ENCODE assay signal across 25 mouse cellular contexts in the genomic region with DNA sequence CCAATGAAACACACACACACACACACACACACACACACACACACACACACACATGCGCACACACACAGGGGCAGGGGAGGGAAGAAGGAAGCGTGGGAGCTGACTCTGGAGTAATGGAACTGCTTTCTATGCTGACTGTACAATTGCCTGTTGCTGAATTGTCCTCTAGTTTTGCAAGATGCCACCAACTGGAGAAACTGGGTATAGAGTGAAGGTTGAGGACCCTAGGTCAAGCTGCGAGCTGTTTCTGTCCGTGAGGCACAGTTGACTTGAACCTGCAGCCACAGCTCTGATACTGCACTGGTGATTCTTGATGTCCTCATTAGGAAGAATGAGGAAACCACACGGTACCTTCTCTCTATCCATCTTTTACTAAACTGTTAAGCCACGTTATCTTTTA. TPM values are rescaled to one million over a fixed set of nuclear protein-coding genes. Genes with fewer than 3 reads are reported as not detected.
DNase-seq lines count a peak whose midpoint lies in the region; ATAC-seq and TF ChIP-seq lines count a peak whose summit lies in the region.
"Had no signal": no experiment of that assay in that cellular context is flagged by ENCODE, and none has a peak within 500 bp of the region (broad histone marks: within the 10 kb centered on the region; RNA-seq: fewer than 3 reads in every experiment).

No protein-coding gene starts in this region.

- WGBS in kidney, postnatal 0 days = 55% methylated on average over 6 of the region's 6 CpGs
- WGBS in kidney, adult 2 months = 59% methylated on average over 6 of the region's 6 CpGs

- no peaks in the 10 kb centered on the region for H3K79me2 ChIP-seq in CH12.LX (replicated peaks; ENCODE audit: control insufficient read depth, extremely low read depth, insufficient read depth, poor library complexity, severe bottlenecking)

- no peak overlapping the region for H3K9ac ChIP-seq in kidney, postnatal 0 days (ENCODE audit: low read depth, low read length)
- H3K9ac ChIP-seq in CH12.LX (ENCODE audit: insufficient read depth, low read depth) = no peak overlapping the region
- H3K9ac ChIP-seq: embryonic facial prominence, embryonic 13.5 days; forebrain, embryonic 12.5 days; heart, embryonic 13.5 days; hindbrain, embryonic 12.5 days had no signal

- dilution Hi-C loops in CH12.LX (cut with MboI; ENCODE audit: extremely low pct_ligation_motif_present, extremely low pct_unique_long_range_greater_than_20kb, low sequenced_read_pairs) = no loop called here

- H3K4me3 ChIP-seq in kidney, postnatal 0 days (replicated peaks; ENCODE audit: low read depth, low read length) = no peak overlapping the region
- H3K4me3 ChIP-seq in kidney, adult 2 months (ENCODE audit: insufficient read depth, low read depth, low read length) = no peak overlapping the region
- no peak overlapping the region for H3K4me3 ChIP-seq in CH12.LX (replicated peaks in 1 of 3; ENCODE audit: low read depth in 2 of 3, low read length in 2 of 3, poor library complexity in 1 of 3)
- H3K4me3 ChIP-seq: embryonic facial prominence, embryonic 13.5 days; forebrain, embryonic 12.5 days; heart, adult 2 months; heart, embryonic 13.5 days; hindbrain, embryonic 12.5 days had no signal

- in situ Hi-C loops in CH12.LX (cut with MboI; ENCODE audit: low pct_ligation_motif_present, low pct_unique_long_range_greater_than_20kb, low sequenced_read_pairs) = no loop called here

- no peak overlapping the region for H3K4me2 ChIP-seq in kidney, postnatal 0 days (ENCODE audit: low read length)
- H3K4me2 ChIP-seq in CH12.LX (ENCODE audit: insufficient read depth, low read depth, poor library complexity, severe bottlenecking) = no peak overlapping the region
- H3K4me2 ChIP-seq: embryonic facial prominence, embryonic 13.5 days; forebrain, embryonic 12.5 days; heart, embryonic 13.5 days; hindbrain, embryonic 12.5 days had no signal

- no peak; the same call in none of the 2 replicates for TF ChIP-seq RAD21 in CH12.LX (IDR thresholded peaks at IDR 0.05; ENCODE audit: low read depth, low read length)

- TF ChIP-seq CTCF in kidney, postnatal 0 days (IDR thresholded peaks at IDR 0.05; ENCODE audit: low read depth) = peak; percentile 27; the same call in 1 of the 2 replicates
- TF ChIP-seq CTCF in kidney, adult 2 months (conservative IDR thresholded peaks at IDR 0.05; ENCODE audit: insufficient read depth, insufficient read length, low read depth, low read length) = no peak
- TF ChIP-seq CTCF in CH12.LX (conservative IDR thresholded peaks at IDR 0.05 in 1 of 2, IDR thresholded peaks at IDR 0.05 in 1 of 2; ENCODE audit: low read depth in 2 of 2, low read length in 2 of 2) = peak in 1 of 2 experiments; percentile 39; a peak in 2 of 4 replicates

- H3K36me3 ChIP-seq in kidney, postnatal 0 days (ENCODE audit: insufficient read depth, low read length) = no peaks in the 10 kb centered on the region
- H3K36me3 ChIP-seq in kidney, adult 2 months (ENCODE audit: control insufficient read depth, insufficient read depth, low read length) = no peaks in the 10 kb centered on the region
- no peaks in the 10 kb centered on the region for H3K36me3 ChIP-seq in CH12.LX (replicated peaks in 1 of 2; ENCODE audit: control insufficient read depth in 1 of 2, insufficient read depth in 1 of 2, low read length in 1 of 2)
- H3K36me3 ChIP-seq: embryonic facial prominence, embryonic 13.5 days; forebrain, embryonic 12.5 days; heart, embryonic 13.5 days; hindbrain, embryonic 12.5 days had no signal

- H3K27me3 ChIP-seq in kidney, postnatal 0 days (ENCODE audit: insufficient read depth, low read length) = no peaks in the 10 kb centered on the region; the same call in 1 of the 2 replicates
- no peaks in the 10 kb centered on the region for H3K27me3 ChIP-seq in kidney, adult 2 months (replicated peaks; ENCODE audit: control insufficient read depth, insufficient read depth, low read length)
- H3K27me3 ChIP-seq in CH12.LX (replicated peaks) = no peaks in the 10 kb centered on the region
- H3K27me3 ChIP-seq: forebrain, embryonic 12.5 days had no signal

- no peaks in the 10 kb centered on the region for H3K4me1 ChIP-seq in kidney, postnatal 0 days (replicated peaks; ENCODE audit: insufficient read depth, low read length)
- H3K4me1 ChIP-seq in kidney, adult 2 months (ENCODE audit: control insufficient read depth, insufficient read depth, low read length) = no peaks in the 10 kb centered on the region
- H3K4me1 ChIP-seq in CH12.LX (ENCODE audit: control insufficient read depth in 1 of 2, insufficient read depth in 2 of 2) = peaks cover 0 to 6% of the 10 kb centered on the region in 2 experiments; a peak in 1 of 4 replicates
- H3K4me1 ChIP-seq: embryonic facial prominence, embryonic 13.5 days; forebrain, embryonic 12.5 days; heart, embryonic 13.5 days; hindbrain, embryonic 12.5 days had no signal

- no peak for ATAC-seq in kidney, postnatal 0 days (replicated peaks; ENCODE audit: low FRiP score, low read depth)
- ATAC-seq in common myeloid progenitor, adult 5-6 weeks (replicated peaks; ENCODE audit: low read depth, poor library complexity, severe bottlenecking) = 0 out of 2 replicates have a peak, but pooled peaks have one; percentile 42
- ATAC-seq: CD4-positive, CD25-positive, alpha-beta regulatory T cell, adult 4 months; forebrain, embryonic 16.5 days; hindbrain, embryonic 16.5 days; inflammation-experienced regulatory T-cells, adult 6 months; Patski had no signal

- no peak overlapping the region for H3K27ac ChIP-seq in kidney, postnatal 0 days
- no peak overlapping the region for H3K27ac ChIP-seq in kidney, adult 2 months (ENCODE audit: insufficient read depth, low read depth, low read length)
- H3K27ac ChIP-seq in CH12.LX (ENCODE audit: insufficient read depth, low read depth) = no peak overlapping the region
- H3K27ac ChIP-seq: embryonic facial prominence, embryonic 13.5 days; forebrain, embryonic 12.5 days; heart, adult 2 months; heart, embryonic 13.5 days; hindbrain, embryonic 12.5 days had no signal

- no peaks in the 10 kb centered on the region for H3K9me3 ChIP-seq in kidney, postnatal 0 days (replicated peaks; ENCODE audit: low read length)
- H3K9me3 ChIP-seq in CH12.LX (replicated peaks; ENCODE audit: low read length) = no peaks in the 10 kb centered on the region
- H3K9me3 ChIP-seq: embryonic facial prominence, embryonic 13.5 days; forebrain, embryonic 12.5 days; heart, embryonic 13.5 days; hindbrain, embryonic 12.5 days had no signal

- no peak for DNase-seq in kidney, postnatal 0 days (ENCODE audit: low spot score)
- no peak for DNase-seq in kidney, adult 2 months
- DNase-seq in A20 (ENCODE audit: low read depth, low spot score) = peak; percentile 14
- DNase-seq in CH12.LX (ENCODE audit: extremely low read depth) = no peak
- no peak for DNase-seq in layer of hippocampus, adult 8-10 months (ENCODE audit: low spot score in 2 of 2)
- DNase-seq in adrenal gland, postnatal 4 days (ENCODE audit: low spot score in 2 of 2) = no peak
- DNase-seq: adrenal gland, adult 8-10 months; B cell, adult 2 months; cerebellum, adult 11-12 months; cerebellum, adult 9-10 months; cerebellum, postnatal 25 days; gastrocnemius, postnatal 10 days; heart, adult 2 months; heart, postnatal 4 days had no signal

- TF ChIP-seq POLR2A in kidney, adult 2 months (IDR thresholded peaks at IDR 0.05; ENCODE audit: low read depth, low read length) = no peak
- no peak for TF ChIP-seq POLR2A in CH12.LX (IDR thresholded peaks at IDR 0.05; ENCODE audit: low read depth, low read length)

- no peak for TF ChIP-seq EP300 in CH12.LX (IDR thresholded peaks at IDR 0.05; ENCODE audit: low read length)

TF ChIP-seq in CH12.LX, 34 proteins besides CTCF, POLR2A, EP300 and RAD21 (continues in another document):
- TF ChIP-seq USF1 (IDR thresholded peaks at IDR 0.05; ENCODE audit: low read depth, low read length) = no peak
- no peak for TF ChIP-seq ZNF384 (IDR thresholded peaks at IDR 0.05; ENCODE audit: low read depth, low read length)
- no peak for TF ChIP-seq MXI1 (IDR thresholded peaks at IDR 0.05; ENCODE audit: low read depth, low read length)
- TF ChIP-seq ZC3H11A (IDR thresholded peaks at IDR 0.05; ENCODE audit: low read depth, low read length) = no peak

RNA-seq across cellular contexts. Expression of gene Prok2, which starts 10.3 kb away (rescaled TPM):
- polyA plus RNA-seq in kidney, postnatal 0 days (2015; fragmentation: Nextera tagmentation; extraction: Ambion mirVana) = 0.13 and 0.33 TPM in 2 replicates
- polyA plus RNA-seq in kidney, adult 2 months (2012; rRNA removed) = 0.14 and 0.19 TPM in 2 replicates
- total RNA-seq in CH12.LX (2012; rRNA removed) (not detected in 2 replicates), CH12.LX (2014; rRNA removed) (not detected in 2 replicates)
- 0.21 TPM in 1 of 2 replicates, not detected in the other for polyA plus RNA-seq in CH12.LX (2012; ENCODE audit: insufficient read length, low read depth)
- total RNA-seq in common myeloid progenitor, adult 5-6 weeks (2017) = not detected in 2 replicates
- total RNA-seq in layer of hippocampus, adult 8-10 months (2022) = under 1 TPM in 3 of 4 experiments, not detected in 1; 0.45 to 0.60 (median 0.59) TPM
- total RNA-seq in adrenal gland, postnatal 4 days (2021) = under 1 TPM in 1 of 2 experiments, not detected in 1; 0.25 TPM
- total RNA-seq: adrenal gland, adult 8-10 months; heart, adult 2 months; heart, postnatal 4 days had no signal
- polyA plus RNA-seq: CD4-positive, CD25-positive, alpha-beta regulatory T cell, adult 4 months; heart, adult 2 months; heart, embryonic 13.5 days; heart, postnatal 0 days; inflammation-experienced regulatory T-cells, adult 6 months; Patski had no signal

RNA-seq across cellular contexts. Expression of gene Gpr27, which starts 23.4 kb away (rescaled TPM):
- 2.9 and 3.3 TPM in 2 replicates for polyA plus RNA-seq in kidney, postnatal 0 days (2015; fragmentation: Nextera tagmentation; extraction: Ambion mirVana)
- polyA plus RNA-seq in kidney, adult 2 months (2012; rRNA removed) = 0.99 and 1.2 TPM in 2 replicates
- not detected in 2 replicates for total RNA-seq in CH12.LX (2012; rRNA removed)
- not detected in 2 replicates for total RNA-seq in CH12.LX (2014; rRNA removed)
- not detected in 2 replicates for polyA plus RNA-seq in CH12.LX (2012; ENCODE audit: insufficient read length, low read depth)
- total RNA-seq in common myeloid progenitor, adult 5-6 weeks (2017) = not detected in 2 replicates
- total RNA-seq in layer of hippocampus, adult 8-10 months (2022) = 10 to 100 TPM; 39.7 to 52.1 (median 46.9) TPM
- 1 to 10 TPM; 7.2 to 7.3 TPM for total RNA-seq in adrenal gland, postnatal 4 days (2021)
- polyA plus RNA-seq: CD4-positive, CD25-positive, alpha-beta regulatory T cell, adult 4 months; inflammation-experienced regulatory T-cells, adult 6 months had no signal

RNA-seq across cellular contexts. Expression of gene Gm20696, which starts 49.3 kb away (rescaled TPM):
- 1.7 and 1.8 TPM in 2 replicates for polyA plus RNA-seq in kidney, postnatal 0 days (2015; fragmentation: Nextera tagmentation; extraction: Ambion mirVana)
- 0.31 and 0.50 TPM in 2 replicates for polyA plus RNA-seq in kidney, adult 2 months (2012; rRNA removed)
- total RNA-seq in CH12.LX (2012; rRNA removed) (0.29 and 0.59 TPM in 2 replicates), CH12.LX (2014; rRNA removed) (not detected in 2 replicates)
- not detected in 2 replicates for polyA plus RNA-seq in CH12.LX (2012; ENCODE audit: insufficient read length, low read depth)
- 4.0 and 4.3 TPM in 2 replicates for total RNA-seq in common myeloid progenitor, adult 5-6 weeks (2017)
- 10 to 100 TPM in 1 of 4 experiments, 1 to 10 TPM in 3; 6.4 to 10.0 (median 7.2) TPM for total RNA-seq in layer of hippocampus, adult 8-10 months (2022)
- 1 to 10 TPM; 6.2 to 6.8 TPM for total RNA-seq in adrenal gland, postnatal 4 days (2021)

RNA-seq across cellular contexts. Expression of gene Eif4e3, which starts 49.3 kb away (rescaled TPM):
- polyA plus RNA-seq in kidney, postnatal 0 days (2015; fragmentation: Nextera tagmentation; extraction: Ambion mirVana) = 16.4 and 17.0 TPM in 2 replicates
- polyA plus RNA-seq in kidney, adult 2 months (2012; rRNA removed) = 6.6 and 8.4 TPM in 2 replicates
- total RNA-seq in CH12.LX (2012; rRNA removed) = 6.4 and 9.8 TPM in 2 replicates
- 10.1 and 11.8 TPM in 2 replicates for total RNA-seq in CH12.LX (2014; rRNA removed)
- 16.2 and 16.3 TPM in 2 replicates for polyA plus RNA-seq in CH12.LX (2012; ENCODE audit: insufficient read length, low read depth)
- total RNA-seq in common myeloid progenitor, adult 5-6 weeks (2017) = 26.9 and 28.0 TPM in 2 replicates
- 10 to 100 TPM; 20.1 to 27.8 (median 25.3) TPM for total RNA-seq in layer of hippocampus, adult 8-10 months (2022)
- total RNA-seq in adrenal gland, postnatal 4 days (2021) = 10 to 100 TPM; 13.6 to 15.4 TPM

Comparison
In these comparisons a context has a peak if more than half of its experiments do, and no peak if none do; other contexts are left out.
1. RNA of gene Gpr27, which starts 23.4 kb away (total RNA-seq): 39.7 to 52.1 TPM in layer of hippocampus, adult 8-10 months; 7.2 to 7.3 TPM in adrenal gland, postnatal 4 days, not detected in CH12.LX and not detected in common myeloid progenitor, adult 5-6 weeks; every median in the first group is over 4 times any median in the second.